Mouse (Mus musculus) lung, embryonic 14.5 days (tissue): Measurements from ENCODE around the gene Rabl6. TPM values are rescaled to one million over a fixed set of nuclear protein-coding genes. Genes with fewer than 3 reads are reported as not detected.

ENCODE experiments used
- ATAC-seq: fragments of 200-750 bp; cut with Nextera tagmentation; 2 replicates; pipeline ENCODE4 v1.8.0; 2017; ENCODE audit warnings: mild to moderate bottlenecking, moderate TSS enrichment, moderate library complexity; ENCODE audit not compliant: insufficient read depth
- DNase-seq: peaks from one replicate; pipeline ENCODE4 v3.0.0-alpha.2; 2015
- H3K27ac ChIP-seq: fragments of 300-500 bp; sonication (generic); 2 replicates; pipeline ENCODE4 v1.5.1; 2014; ENCODE audit warnings: low read depth, mild to moderate bottlenecking, moderate library complexity
- H3K27me3 ChIP-seq: fragments of 300-500 bp; sonication (generic); 2 replicates; pipeline ENCODE4 v1.6.1; 2014; ENCODE audit warnings: low read length, control low read depth; ENCODE audit not compliant: insufficient read depth
- H3K36me3 ChIP-seq: fragments of 300-500 bp; sonication (generic); 2 replicates; pipeline ENCODE4 v1.6.1; 2014; ENCODE audit warnings: control low read depth; ENCODE audit not compliant: insufficient read depth
- H3K4me1 ChIP-seq: fragments of 300-500 bp; sonication (generic); 2 replicates; pipeline ENCODE4 v1.6.1; 2014; ENCODE audit warnings: antibody characterized with exemption, control low read depth; ENCODE audit not compliant: insufficient read depth
- H3K4me2 ChIP-seq: fragments of 300-500 bp; sonication (generic); 2 replicates; pipeline ENCODE4 v1.6.1; 2014; ENCODE audit warnings: mild to moderate bottlenecking
- H3K4me3 ChIP-seq: fragments of 300-500 bp; sonication (generic); 2 replicates; pipeline ENCODE4 v1.5.1; 2014; ENCODE audit warnings: low read depth, low read length
- H3K9ac ChIP-seq: fragments of 300-500 bp; sonication (generic); 2 replicates; pipeline ENCODE4 v1.6.1; 2014
- H3K9me3 ChIP-seq: fragments of 300-500 bp; sonication (generic); 2 replicates; pipeline ENCODE4 v1.6.1; 2016; ENCODE audit warnings: low read depth, low read length, control low read depth
- CTCF ChIP-seq: IDR thresholded peaks from 2 replicates; pipeline ENCODE4 v1.5.1; 2016; ENCODE audit warnings: antibody characterized with exemption, low read depth
- WGBS: fragments of 180-500 bp; shearing (Covaris S2); extraction: QIAGEN DNeasy Blood & Tissue Kit; methylation state at CpG from one replicate; pipeline ENCODE4 v1.1.7; 2014; 5-methylcytosine and 5-hydroxymethylcytosine counted together
- polyA plus RNA-seq: library from polyadenylated mRNA; unstranded; fragments of >200 nt; fragmentation: Nextera tagmentation; extraction: Ambion mirVana; gene quantifications from 2 replicates; pipeline ENCODE4 v1.2.1, GENCODE M21; 2014

Gene Rabl6
- polyA plus RNA-seq = 75.5 and 85.7 TPM in 2 replicates

- TF ChIP-seq CTCF = no peak
- Histone ChIP-seq H3K4me2 (peak within 1 kb of the TSS; percentile 77), H3K27me3 (no peaks in the 10 kb centered on the region), H3K27ac (peak within 1 kb of the TSS; percentile 96), H3K9ac (peak within 1 kb of the TSS; percentile 98), H3K4me1 (peaks cover 13% of the 10 kb centered on the region), H3K9me3 (no peaks in the 10 kb centered on the region), H3K36me3 (peaks cover 6% of the 10 kb centered on the region), H3K4me3 (peak within 1 kb of the TSS; percentile 100)
- ATAC-seq = peak; percentile 91
- WGBS = under 1% methylated on average over 80 of the region's 80 CpGs
- peak; percentile 96 for DNase-seq
Measured at GRCm38 (mm10) chr2:25607761-25608622, at the start of gene Rabl6. TSS of gene Rabl6 (minus strand) at chr2:25608521.

GRCm38 (mm10) chr2:25657652-25658051 is 49.3 kb upstream of the Rabl6 start, which contains the start of gene Lcn5:
TSS of gene Lcn5 (plus strand) at chr2:25657952.
- Histone ChIP-seq H3K9ac (no peak within 1 kb of the TSS), H3K27me3 (no peaks in the 10 kb centered on the region), H3K27ac (no peak within 1 kb of the TSS), H3K36me3 (no peaks in the 10 kb centered on the region), H3K4me3 (no peak within 1 kb of the TSS), H3K4me2 (no peak within 1 kb of the TSS), H3K4me1 (no peaks in the 10 kb centered on the region), H3K9me3 (no peaks in the 10 kb centered on the region)
- ATAC-seq = no peak
- no peak for DNase-seq
- TF ChIP-seq CTCF = no peak

- no peaks in the 10 kb centered on the region for H3K4me1 ChIP-seq
- 81% methylated on average over 4 of the region's 4 CpGs for whole genome bisulfite sequencing
- H3K9me3 ChIP-seq = no peaks in the 10 kb centered on the region
- no peaks in the 10 kb centered on the region for H3K27me3 ChIP-seq
- no peak for TF ChIP-seq CTCF
- no peak overlapping the region for H3K9ac ChIP-seq
- no peak for DNase-seq
- ATAC-seq = no peak
- no peaks in the 10 kb centered on the region for H3K36me3 ChIP-seq
- no peak overlapping the region for H3K4me3 ChIP-seq
- H3K27ac ChIP-seq = no peak overlapping the region
- H3K4me2 ChIP-seq = no peak overlapping the region
Measured at GRCm38 (mm10) chr2:25657246-25657645, 48.9 kb upstream of the Rabl6 start.

GRCm38 (mm10) chr2:25656691-25657090 is 48.4 kb upstream of the Rabl6 start:
- Histone ChIP-seq H3K27ac (no peak overlapping the region), H3K36me3 (no peaks in the 10 kb centered on the region), H3K4me2 (no peak overlapping the region), H3K9me3 (no peaks in the 10 kb centered on the region), H3K4me1 (no peaks in the 10 kb centered on the region), H3K4me3 (no peak overlapping the region), H3K9ac (no peak overlapping the region), H3K27me3 (no peaks in the 10 kb centered on the region)
- 79% methylated on average over 4 of the region's 4 CpGs for WGBS
- no peak for DNase-seq
- TF ChIP-seq CTCF = no peak
- no peak for ATAC-seq

GRCm38 (mm10) chr2:25654502-25654901 is 46.2 kb upstream of the Rabl6 start:
- H3K4me3 ChIP-seq = no peak overlapping the region
- DNase-seq (peak; percentile 52), ATAC-seq (peak; percentile 73; the same call in 1 of the 2 replicates)
- 41% methylated on average over 1 of the region's 1 CpGs for WGBS
- no peaks in the 10 kb centered on the region for H3K9me3 ChIP-seq
- no peak for TF ChIP-seq CTCF
- 0 out of 2 replicates have a peak overlapping the region, but pooled peaks have one; percentile 12 for H3K4me2 ChIP-seq
- H3K27ac ChIP-seq = peak overlapping the region; percentile 65
- H3K27me3 ChIP-seq = no peaks in the 10 kb centered on the region
- no peaks in the 10 kb centered on the region for H3K36me3 ChIP-seq
- H3K4me1 ChIP-seq = no peaks in the 10 kb centered on the region
- 0 out of 2 replicates have a peak overlapping the region, but pooled peaks have one; percentile 25 for H3K9ac ChIP-seq

- Histone ChIP-seq H3K4me2 (no peak within 1 kb of the TSS), H3K9me3 (no peaks in the 10 kb centered on the region), H3K4me3 (no peak within 1 kb of the TSS), H3K9ac (no peak within 1 kb of the TSS), H3K27ac (no peak within 1 kb of the TSS), H3K27me3 (no peaks in the 10 kb centered on the region), H3K36me3 (no peaks in the 10 kb centered on the region), H3K4me1 (no peaks in the 10 kb centered on the region)
- WGBS = 70% methylated on average over 2 of the region's 2 CpGs
- TF ChIP-seq CTCF = no peak
- ATAC-seq = no peak
- no peak for DNase-seq
Measured at GRCm38 (mm10) chr2:25652902-25653301, 44.6 kb upstream of the Rabl6 start, which contains the start of gene Lcn8. TSS of gene Lcn8 (plus strand) at chr2:25653120.

GRCm38 (mm10) chr2:25639890-25640289 is 31.6 kb upstream of the Rabl6 start:
- H3K9ac ChIP-seq = no peak overlapping the region
- ATAC-seq (no peak), DNase-seq (peak; percentile 71)
- no peak overlapping the region for H3K4me3 ChIP-seq
- no peaks in the 10 kb centered on the region for H3K4me1 ChIP-seq
- no peaks in the 10 kb centered on the region for H3K36me3 ChIP-seq
- no peaks in the 10 kb centered on the region for H3K27me3 ChIP-seq
- no peak overlapping the region for H3K27ac ChIP-seq
- H3K4me2 ChIP-seq = no peak overlapping the region
- peak; percentile 77 for TF ChIP-seq CTCF
- WGBS = 12% methylated on average over 6 of the region's 6 CpGs
- H3K9me3 ChIP-seq = no peaks in the 10 kb centered on the region
